Mouse (Mus musculus) heart, embryonic 11.5 days (tissue): ENCODE measurements at regions not wholly inside any gene's neighbourhood (a gene's known extent, or its start where the extent isn't known, plus 50 kb on each side); places are given as distances from the start of the nearest gene placed in this dataset.

Experiments used
- ATAC-seq: fragments of 200-750 bp; cut with Nextera tagmentation; replicated peaks from 2 replicates; pipeline ENCODE4 v1.8.0; 2017; ENCODE audit warnings: moderate library complexity; ENCODE audit not compliant: insufficient number of reproducible peaks, low FRiP score, low TSS enrichment
- H3K27ac ChIP-seq: fragments of 300-500 bp; sonication (generic); 2 replicates; pipeline ENCODE4 v1.5.1; 2014; ENCODE audit warnings: mild to moderate bottlenecking, low read depth, low read length
- H3K27me3 ChIP-seq: fragments of 300-500 bp; sonication (generic); 2 replicates; pipeline ENCODE4 v1.6.1; 2014; ENCODE audit warnings: mild to moderate bottlenecking, low read length, mixed read lengths; ENCODE audit not compliant: control insufficient read depth, insufficient read depth
- H3K36me3 ChIP-seq: fragments of 300-500 bp; sonication (generic); 2 replicates; pipeline ENCODE4 v1.6.1; 2014; ENCODE audit warnings: mild to moderate bottlenecking, low read length, moderate library complexity, mixed read lengths; ENCODE audit not compliant: control insufficient read depth, insufficient read depth
- H3K4me1 ChIP-seq: fragments of 300-500 bp; sonication (generic); 2 replicates; pipeline ENCODE4 v1.6.1; 2014; ENCODE audit warnings: low read length; ENCODE audit not compliant: control insufficient read depth, insufficient read depth
- H3K4me2 ChIP-seq: fragments of 300-500 bp; sonication (generic); 2 replicates; pipeline ENCODE4 v1.6.1; 2014; ENCODE audit warnings: mild to moderate bottlenecking, moderate library complexity
- H3K4me3 ChIP-seq: fragments of 300-500 bp; sonication (generic); 2 replicates; pipeline ENCODE4 v1.5.1; 2014; ENCODE audit warnings: low read depth, low read length
- H3K9ac ChIP-seq: fragments of 300-500 bp; sonication (generic); 2 replicates; pipeline ENCODE4 v1.6.1; 2014; ENCODE audit warnings: mild to moderate bottlenecking, low read depth, low read length, moderate library complexity
- H3K9me3 ChIP-seq: fragments of 300-500 bp; sonication (generic); replicated peaks from 2 replicates; pipeline ENCODE4 v1.6.1; 2016; ENCODE audit warnings: low read length; ENCODE audit not compliant: control insufficient read depth
- WGBS: fragments of 180-500 bp; shearing (Covaris S2); extraction: QIAGEN DNeasy Blood & Tissue Kit; methylation state at CpG from one replicate; pipeline ENCODE4 v1.1.7; 2014; ENCODE audit not compliant: insufficient replicate concordance; 5-methylcytosine and 5-hydroxymethylcytosine counted together

DNA sequence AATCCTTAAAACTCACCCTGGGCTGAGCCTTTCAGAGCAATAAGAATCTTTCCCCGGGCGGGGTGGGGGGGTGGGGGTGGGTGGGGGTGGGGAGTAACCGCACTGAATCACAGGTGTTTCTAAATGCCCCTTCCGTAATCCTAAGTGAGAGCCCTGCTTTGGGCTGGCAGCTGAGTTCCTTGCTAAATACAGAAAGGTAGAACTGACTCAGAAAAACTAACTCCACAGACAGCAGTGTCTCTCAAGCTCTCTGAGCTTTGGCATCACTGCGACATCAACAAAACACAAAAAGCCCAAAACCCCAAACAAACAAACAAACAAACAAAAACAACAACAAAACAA, 105.9 kb upstream of the Map4k3 start:
- Histone ChIP-seq H3K4me2 (no peak overlapping the region), H3K4me3 (no peak overlapping the region), H3K9ac (no peak overlapping the region), H3K27me3 (no peaks in the 10 kb centered on the region), H3K36me3 (no peaks in the 10 kb centered on the region), H3K27ac (no peak overlapping the region), H3K4me1 (no peaks in the 10 kb centered on the region; the same call in 1 of the 2 replicates), H3K9me3 (no peaks in the 10 kb centered on the region)
- ATAC-seq, result no peak
- 30% methylated on average over 5 of the region's 5 CpGs for WGBS

DNA sequence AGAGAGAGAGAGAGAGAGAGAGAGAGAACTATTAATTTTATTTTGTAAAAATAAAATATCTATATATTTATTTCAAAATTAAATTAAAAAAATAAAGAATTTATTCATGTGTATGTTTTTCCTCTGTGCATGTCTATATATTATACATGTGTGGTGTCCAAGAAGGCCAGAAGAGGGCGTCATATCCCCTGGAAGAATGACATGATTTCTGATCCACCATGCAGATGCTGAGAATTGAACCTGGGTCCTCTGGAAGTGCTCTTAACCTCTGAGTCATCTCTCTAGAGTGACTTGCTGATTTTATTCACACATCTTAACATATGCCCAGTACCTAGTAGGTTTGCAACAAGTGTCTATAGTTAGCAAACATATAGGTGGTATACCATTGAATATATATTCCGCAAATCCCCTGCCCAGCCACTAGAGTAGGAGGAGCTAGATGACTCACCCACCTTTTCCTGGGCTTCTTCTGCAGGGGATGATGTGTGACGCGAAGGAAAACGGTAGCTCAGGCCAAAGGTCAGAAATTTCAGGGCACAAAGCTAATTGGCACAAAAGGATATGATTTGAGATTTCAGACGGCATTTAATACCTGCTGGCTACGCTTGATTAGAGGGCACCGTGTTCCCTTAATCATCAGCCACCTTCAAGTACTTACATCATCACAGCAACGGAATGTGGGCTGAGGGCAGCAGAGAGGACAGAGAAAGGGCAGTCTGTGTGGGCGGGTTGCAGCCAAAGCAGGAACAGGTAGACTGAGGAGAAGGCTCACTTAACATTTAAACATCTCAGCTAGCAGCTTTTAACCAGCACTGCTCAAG, 105.3 kb upstream of the Map4k3 start:
- Histone ChIP-seq H3K9ac (no peak overlapping the region), H3K36me3 (no peaks in the 10 kb centered on the region), H3K4me1 (no peaks in the 10 kb centered on the region; the same call in 1 of the 2 replicates), H3K9me3 (no peaks in the 10 kb centered on the region), H3K4me3 (no peak overlapping the region), H3K27ac (no peak overlapping the region), H3K4me2 (0 out of 2 replicates have a peak overlapping the region, but pooled peaks have one; percentile 1), H3K27me3 (no peaks in the 10 kb centered on the region)
- ATAC-seq, result no peak; the same call in 1 of the 2 replicates
- WGBS, result 25% methylated on average over 10 of the region's 10 CpGs

DNA sequence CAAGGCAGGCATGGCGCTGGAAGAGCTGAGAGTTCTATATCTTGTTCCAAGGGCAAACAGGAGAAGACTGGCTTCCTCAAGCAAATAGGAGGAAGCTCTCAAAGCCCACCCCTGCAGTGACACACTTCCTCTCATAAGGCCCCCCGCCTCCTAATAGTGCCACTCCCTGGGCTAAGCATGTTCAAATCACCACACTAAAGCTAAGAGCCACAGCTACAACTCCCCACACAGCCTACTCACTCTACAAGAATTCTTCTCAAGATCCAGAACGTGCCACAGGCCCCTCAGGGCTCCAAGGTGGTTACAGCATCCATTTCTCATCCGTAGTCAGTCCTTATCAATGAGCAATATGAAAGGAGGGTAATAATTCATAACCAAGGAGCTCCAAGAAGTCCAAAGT, 103.4 kb upstream of the Map4k3 start:
- no peak for ATAC-seq
- WGBS, result 71% methylated on average over 4 of the region's 4 CpGs
- no peak overlapping the region for H3K9ac ChIP-seq
- no peaks in the 10 kb centered on the region; the same call in 1 of the 2 replicates for H3K4me1 ChIP-seq
- H3K27me3 ChIP-seq, result no peaks in the 10 kb centered on the region
- no peak overlapping the region for H3K27ac ChIP-seq
- H3K4me2 ChIP-seq, result no peak overlapping the region
- H3K4me3 ChIP-seq, result no peak overlapping the region
- no peaks in the 10 kb centered on the region for H3K9me3 ChIP-seq
- no peaks in the 10 kb centered on the region for H3K36me3 ChIP-seq

DNA sequence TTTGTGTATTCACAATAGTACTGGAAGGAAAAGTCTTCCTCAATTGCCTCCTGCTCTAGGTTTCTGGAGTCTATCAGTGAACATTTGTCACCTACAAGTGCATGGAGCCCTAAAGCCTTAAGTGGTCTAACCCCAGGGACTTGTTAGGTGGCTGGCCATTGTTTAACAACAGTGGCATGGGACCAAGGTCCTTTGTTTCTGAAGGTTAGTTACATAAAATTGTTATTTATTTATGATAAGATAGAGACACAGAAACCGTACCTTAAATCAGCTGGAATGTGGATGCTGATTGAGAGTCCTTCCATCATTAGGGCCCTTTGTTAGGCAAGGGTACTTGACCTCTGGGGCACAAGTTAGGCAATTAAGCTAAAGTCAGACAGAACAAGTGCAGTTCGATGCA, 99.6 kb upstream of the Map4k3 start:
- WGBS, result 34% methylated on average over 2 of the region's 2 CpGs
- H3K4me3 ChIP-seq, result no peak overlapping the region
- no peaks in the 10 kb centered on the region for H3K36me3 ChIP-seq
- ATAC-seq, result no peak
- H3K27me3 ChIP-seq, result no peaks in the 10 kb centered on the region
- peaks cover 17% of the 10 kb centered on the region for H3K4me1 ChIP-seq
- H3K27ac ChIP-seq, result no peak overlapping the region
- H3K9ac ChIP-seq, result no peak overlapping the region
- no peak overlapping the region for H3K4me2 ChIP-seq
- H3K9me3 ChIP-seq, result no peaks in the 10 kb centered on the region

DNA sequence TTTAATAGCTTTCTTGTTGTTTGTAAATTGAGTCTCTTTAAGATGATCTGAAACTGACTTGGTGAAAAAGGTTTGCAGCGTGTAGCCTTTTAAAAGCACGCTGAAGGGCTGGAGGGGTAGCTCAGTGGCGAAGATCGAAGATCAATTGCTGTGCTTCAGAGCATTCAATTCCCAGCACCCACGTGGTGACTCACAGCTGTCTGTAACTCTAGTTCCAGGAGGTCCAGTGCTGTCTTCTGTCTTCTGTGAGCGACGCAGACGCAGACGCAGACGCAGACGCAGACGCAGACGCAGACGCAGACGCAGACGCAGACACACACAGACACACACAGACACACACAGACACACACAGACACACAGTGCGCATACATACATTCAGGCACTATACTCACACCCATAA, 99.1 kb upstream of the Map4k3 start:
- Histone ChIP-seq H3K4me2 (no peak overlapping the region), H3K9me3 (no peaks in the 10 kb centered on the region), H3K4me1 (peaks cover 17% of the 10 kb centered on the region), H3K9ac (no peak overlapping the region), H3K27me3 (no peaks in the 10 kb centered on the region), H3K4me3 (no peak overlapping the region), H3K36me3 (no peaks in the 10 kb centered on the region), H3K27ac (no peak overlapping the region)
- WGBS, result 86% methylated on average over 17 of the region's 17 CpGs
- no peak for ATAC-seq

DNA sequence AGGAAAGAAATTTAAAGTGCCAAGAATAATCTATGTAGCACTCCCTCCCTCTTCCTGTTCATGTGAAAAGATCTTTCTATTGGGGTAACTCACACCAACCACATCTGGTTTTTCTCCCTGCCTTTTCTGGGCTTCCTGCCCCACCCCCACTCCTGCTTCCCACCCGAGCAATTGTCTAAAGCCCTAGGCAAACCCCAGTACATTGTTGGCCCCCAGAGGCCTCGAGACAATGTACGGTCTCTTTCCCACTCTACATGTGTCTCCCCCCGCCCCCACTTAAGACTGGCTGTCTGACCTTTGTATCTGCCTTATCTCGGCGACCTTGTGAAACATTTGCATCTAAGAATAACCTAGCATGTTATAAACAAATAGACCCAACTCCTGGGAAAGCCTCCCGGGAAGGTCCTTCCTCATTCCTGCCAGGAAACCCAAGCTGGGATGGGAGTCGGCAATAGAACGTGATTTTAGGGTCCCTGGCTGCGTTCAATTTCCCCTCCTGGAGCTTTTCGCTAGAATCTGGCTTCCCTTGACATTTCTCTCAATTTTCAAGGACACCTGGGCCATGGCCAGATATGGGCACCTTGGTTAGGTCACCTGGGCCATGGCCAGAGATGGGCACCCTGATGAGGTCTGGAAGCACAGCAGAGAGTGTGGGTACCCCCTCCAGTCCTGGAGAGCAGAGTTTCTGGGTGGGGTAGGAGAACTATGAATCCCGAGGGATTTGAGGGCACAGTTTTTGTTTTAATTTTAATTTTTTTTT, 97.9 kb upstream of the Map4k3 start:
- Histone ChIP-seq H3K4me2 (peak overlapping the region; percentile 31), H3K36me3 (no peaks in the 10 kb centered on the region), H3K9ac (no peak overlapping the region), H3K27ac (peak overlapping the region; percentile 88), H3K27me3 (no peaks in the 10 kb centered on the region), H3K4me1 (peaks cover 17% of the 10 kb centered on the region), H3K4me3 (no peak overlapping the region), H3K9me3 (no peaks in the 10 kb centered on the region)
- peak; percentile 82 for ATAC-seq
- WGBS, result 26% methylated on average over 12 of the region's 12 CpGs

- peak overlapping the region; percentile 88 for H3K27ac ChIP-seq
- no peaks in the 10 kb centered on the region for H3K36me3 ChIP-seq
- no peak overlapping the region for H3K4me3 ChIP-seq
- H3K4me1 ChIP-seq, result peaks cover 17% of the 10 kb centered on the region
- peak overlapping the region; percentile 43; the same call in 1 of the 2 replicates for H3K9ac ChIP-seq
- WGBS, result 32% methylated on average over 10 of the region's 10 CpGs
- peak overlapping the region; percentile 29 for H3K4me2 ChIP-seq
- no peaks in the 10 kb centered on the region for H3K9me3 ChIP-seq
- no peaks in the 10 kb centered on the region for H3K27me3 ChIP-seq
- ATAC-seq, result peak; percentile 31; the same call in 1 of the 2 replicates
Measured at GRCm38 (mm10) chr17:80825518-80825901, 97.2 kb upstream of the Map4k3 start.

- Histone ChIP-seq H3K36me3 (no peaks in the 10 kb centered on the region), H3K4me1 (peaks cover 17% of the 10 kb centered on the region), H3K9ac (no peak overlapping the region), H3K4me3 (no peak overlapping the region), H3K9me3 (no peaks in the 10 kb centered on the region), H3K4me2 (peak overlapping the region; percentile 29), H3K27me3 (no peaks in the 10 kb centered on the region), H3K27ac (peak overlapping the region; percentile 88)
- no peak for ATAC-seq
- WGBS, result 73% methylated on average over 13 of the region's 13 CpGs
Measured at GRCm38 (mm10) chr17:80824826-80825517, 96.7 kb upstream of the Map4k3 start.
